Mouse (Mus musculus): Measurements from ENCODE around the gene Scd3. TPM values are rescaled to one million over a fixed set of nuclear protein-coding genes. Genes with fewer than 3 reads are reported as not detected.

Gene Scd3
- total RNA-seq (2023) = not detected

GRCm38 (mm10) chr19:44203015-44203564 is at the start of gene Scd3:
TSS of gene Scd3 (plus strand) at chr19:44203269.

GRCm38 (mm10) chr19:44192342-44192741 is 10.7 kb upstream of the Scd3 start, which contains the start of gene Pkd2l1:
TSS of gene Pkd2l1 (minus strand) at chr19:44192442.

GRCm38 (mm10) chr19:44292941-44293768 is 90.1 kb downstream of the Scd3 start, which contains the start of gene Scd2:
TSS of gene Scd2 (plus strand) at chr19:44293674.

Other genes starting within 250 kb of the Scd3 start
- not detected for gene Cpn1, start 216.7 kb upstream of the Scd3 start, total RNA-seq (2023)
- gene Cyp2c23, start 174.1 kb upstream of the Scd3 start, total RNA-seq (2023) = not detected
- 6.3 TPM for gene Erlin1, start 133.5 kb upstream of the Scd3 start, total RNA-seq (2023)
- 65.2 TPM for gene Chuk, start 95.8 kb upstream of the Scd3 start, total RNA-seq (2023)
- 28.9 TPM for gene Cwf19l1, start 67.4 kb upstream of the Scd3 start, total RNA-seq (2023)
- gene Bloc1s2, start 56.8 kb upstream of the Scd3 start, total RNA-seq (2023) = 53.4 TPM
- gene Pkd2l1, start 10.8 kb upstream of the Scd3 start, total RNA-seq (2023) = not detected
- 16.4 TPM for gene Scd2, start 90.4 kb downstream of the Scd3 start, total RNA-seq (2023)
- gene Scd4, start 129.8 kb downstream of the Scd3 start, total RNA-seq (2023) = 1.2 TPM
- gene Scd1, start 204.6 kb downstream of the Scd3 start, total RNA-seq (2023) = 52.4 TPM

All from CD8-positive naive resting alpha-beta T cell, adult 57 days (primary cell).